Mouse (Mus musculus) mesoderm, embryonic 11.5 days (tissue): Measurements from ENCODE around the gene Kctd12.

Experiments used
- DNase-seq: peaks from one replicate; pipeline ENCODE4 v3.0.0-alpha.2; 2012; ENCODE audit warnings: low read depth, low spot score

The Kctd12 gene

GRCm38 (mm10) chr14:102965841-102966240 is 16.6 kb downstream of the Kctd12 start:
- no peak for DNase-seq

- DNase-seq = no peak
Observed at GRCm38 (mm10) chr14:102962019-102962418, 20.4 kb downstream of the Kctd12 start.

GRCm38 (mm10) chr14:102953511-102953910 is 28.9 kb downstream of the Kctd12 start:
- DNase-seq = no peak

GRCm38 (mm10) chr14:102951974-102952373 is 30.5 kb downstream of the Kctd12 start:
- no peak for DNase-seq

- DNase-seq = no peak
Observed at GRCm38 (mm10) chr14:102947796-102948195, 34.6 kb downstream of the Kctd12 start.

GRCm38 (mm10) chr14:102942222-102942843 is 40.1 kb downstream of the Kctd12 start:
- DNase-seq = no peak

- DNase-seq = no peak
Observed at GRCm38 (mm10) chr14:102934878-102935277, 47.6 kb downstream of the Kctd12 start.

- DNase-seq = no peak
Observed at GRCm38 (mm10) chr14:102930933-102931332, 51.5 kb downstream of the Kctd12 start.

GRCm38 (mm10) chr14:102929545-102929944 is 52.9 kb downstream of the Kctd12 start:
- no peak for DNase-seq

- DNase-seq = no peak
Observed at GRCm38 (mm10) chr14:102927847-102928466, 54.5 kb downstream of the Kctd12 start.
